20 mouse cellular contexts compared by ENCODE assay signal in genomic region chr4:140405427-140405826, GRCm38 (mm10).
DNase-seq lines count a peak whose midpoint lies in the region; ATAC-seq and TF ChIP-seq lines count a peak whose summit lies in the region.
"Had no signal": no experiment of that assay in that cellular context is flagged by ENCODE, and none has a peak within 500 bp of the region (broad histone marks: within the 10 kb centered on the region; RNA-seq: fewer than 3 reads in every experiment).

No protein-coding gene starts in this region.

- no peak overlapping the region for H3K4me3 ChIP-seq in hindbrain, embryonic 12.5 days
- H3K4me3 ChIP-seq in hindbrain, embryonic 16.5 days (ENCODE audit: low read length), result no peak overlapping the region
- H3K4me3 ChIP-seq in E14TG2a.4 (replicated peaks; ENCODE audit: low read length), result peak overlapping the region; percentile 55
- no peak overlapping the region for H3K4me3 ChIP-seq in embryonic facial prominence, embryonic 10.5 days
- H3K4me3 ChIP-seq in forebrain, postnatal 0 days (ENCODE audit: low read depth, low read length), result no peak overlapping the region
- H3K4me3 ChIP-seq: embryonic facial prominence, embryonic 15.5 days; erythroblast, embryonic 14.5 days; forebrain, embryonic 15.5 days; heart, adult 2 months; heart, embryonic 15.5 days had no signal

- H3K27me3 ChIP-seq in hindbrain, embryonic 12.5 days, result no peaks in the 10 kb centered on the region
- no peaks in the 10 kb centered on the region for H3K27me3 ChIP-seq in hindbrain, embryonic 16.5 days (replicated peaks; ENCODE audit: control insufficient read depth, insufficient read depth, low read length)
- no peaks in the 10 kb centered on the region for H3K27me3 ChIP-seq in E14TG2a.4 (ENCODE audit: insufficient read depth, low read length)
- no peaks in the 10 kb centered on the region for H3K27me3 ChIP-seq in embryonic facial prominence, embryonic 10.5 days (replicated peaks; ENCODE audit: low read depth, poor library complexity, severe bottlenecking)
- no peaks in the 10 kb centered on the region for H3K27me3 ChIP-seq in forebrain, postnatal 0 days (ENCODE audit: insufficient read depth, low read length)
- H3K27me3 ChIP-seq: embryonic facial prominence, embryonic 15.5 days; forebrain, embryonic 15.5 days; heart, embryonic 15.5 days had no signal

- H3K4me1 ChIP-seq in hindbrain, embryonic 12.5 days, result peaks cover 19% of the 10 kb centered on the region
- H3K4me1 ChIP-seq in hindbrain, embryonic 16.5 days (ENCODE audit: control insufficient read depth, insufficient read depth, low read depth, low read length), result no peaks in the 10 kb centered on the region
- peaks cover 89% of the 10 kb centered on the region for H3K4me1 ChIP-seq in E14TG2a.4 (replicated peaks; ENCODE audit: low read depth, low read length)
- peaks cover 24% of the 10 kb centered on the region for H3K4me1 ChIP-seq in embryonic facial prominence, embryonic 10.5 days
- no peaks in the 10 kb centered on the region for H3K4me1 ChIP-seq in forebrain, postnatal 0 days (ENCODE audit: insufficient read depth)
- H3K4me1 ChIP-seq: embryonic facial prominence, embryonic 15.5 days; heart, embryonic 15.5 days had no signal

- H3K27ac ChIP-seq in hindbrain, embryonic 12.5 days, result peak overlapping the region; percentile 81
- no peak overlapping the region for H3K27ac ChIP-seq in hindbrain, embryonic 16.5 days (ENCODE audit: low read depth, low read length)
- H3K27ac ChIP-seq in embryonic facial prominence, embryonic 10.5 days (replicated peaks), result 0 out of 2 replicates have a peak overlapping the region, but pooled peaks have one; percentile 76
- H3K27ac ChIP-seq in forebrain, postnatal 0 days (ENCODE audit: low read depth, low read length), result no peak overlapping the region
- H3K27ac ChIP-seq: embryonic facial prominence, embryonic 15.5 days; forebrain, embryonic 15.5 days; heart, adult 2 months; heart, embryonic 15.5 days; hindbrain, postnatal 0 days had no signal

- no peak overlapping the region for H3K4me2 ChIP-seq in hindbrain, embryonic 12.5 days (replicated peaks)
- no peak overlapping the region for H3K4me2 ChIP-seq in hindbrain, embryonic 16.5 days (ENCODE audit: low read length)
- H3K4me2 ChIP-seq in forebrain, postnatal 0 days (ENCODE audit: low read depth), result no peak overlapping the region
- H3K4me2 ChIP-seq: embryonic facial prominence, embryonic 15.5 days; forebrain, embryonic 15.5 days; heart, embryonic 11.5 days; heart, embryonic 15.5 days had no signal

- H3K9me3 ChIP-seq in hindbrain, embryonic 12.5 days (replicated peaks), result no peaks in the 10 kb centered on the region
- H3K9me3 ChIP-seq in hindbrain, embryonic 16.5 days (ENCODE audit: control insufficient read depth, low read length), result no peaks in the 10 kb centered on the region
- peaks cover 17% of the 10 kb centered on the region for H3K9me3 ChIP-seq in E14TG2a.4 (ENCODE audit: low read length)
- no peaks in the 10 kb centered on the region for H3K9me3 ChIP-seq in embryonic facial prominence, embryonic 10.5 days
- H3K9me3 ChIP-seq in forebrain, postnatal 0 days (ENCODE audit: low read length), result no peaks in the 10 kb centered on the region
- H3K9me3 ChIP-seq: embryonic facial prominence, embryonic 15.5 days; forebrain, embryonic 15.5 days; heart, embryonic 15.5 days had no signal

- H3K9ac ChIP-seq in hindbrain, embryonic 12.5 days, result no peak overlapping the region
- no peak overlapping the region for H3K9ac ChIP-seq in hindbrain, embryonic 16.5 days (ENCODE audit: low read depth, low read length)
- H3K9ac ChIP-seq in forebrain, postnatal 0 days, result no peak overlapping the region
- H3K9ac ChIP-seq: embryonic facial prominence, embryonic 15.5 days; forebrain, embryonic 15.5 days; heart, embryonic 15.5 days had no signal

- DNase-seq in ES-CJ7 (ENCODE audit: low read depth, low spot score), result peak; percentile 36
- DNase-seq in embryonic facial prominence, embryonic 10.5 days (ENCODE audit: low spot score), result no peak
- DNase-seq in forebrain, postnatal 0 days, result no peak
- DNase-seq: adrenal gland, adult 8-10 months; adrenal gland, postnatal 36 days; cerebellum, adult 2 months; cerebellum, postnatal 10 days; gastrocnemius, postnatal 14 days; heart, adult 2 months; heart, postnatal 14 days had no signal

- WGBS in hindbrain, embryonic 12.5 days, result 78% methylated on average over 9 of the region's 9 CpGs
- 79% methylated on average over 9 of the region's 9 CpGs for WGBS in hindbrain, embryonic 16.5 days
- 80% methylated on average over 9 of the region's 9 CpGs for WGBS in embryonic facial prominence, embryonic 10.5 days
- WGBS in forebrain, postnatal 0 days, result 76% methylated on average over 9 of the region's 9 CpGs

- no peak for TF ChIP-seq CTCF in E14TG2a.4 (conservative IDR thresholded peaks at IDR 0.05; ENCODE audit: low read length)
- no peak for TF ChIP-seq CTCF in forebrain, postnatal 0 days (IDR thresholded peaks at IDR 0.05; ENCODE audit: low read depth)

- no peak for ATAC-seq in hindbrain, embryonic 12.5 days (ENCODE audit: low FRiP score)
- no peak for ATAC-seq in hindbrain, embryonic 16.5 days
- no peak for ATAC-seq in forebrain, postnatal 0 days
- ATAC-seq: Patski had no signal

- no peaks in the 10 kb centered on the region for H3K36me3 ChIP-seq in hindbrain, embryonic 12.5 days
- H3K36me3 ChIP-seq in hindbrain, embryonic 16.5 days (ENCODE audit: control insufficient read depth, insufficient read depth, low read length), result no peaks in the 10 kb centered on the region
- no peaks in the 10 kb centered on the region for H3K36me3 ChIP-seq in E14TG2a.4 (ENCODE audit: insufficient read depth, low read length)
- H3K36me3 ChIP-seq in embryonic facial prominence, embryonic 10.5 days (replicated peaks), result no peaks in the 10 kb centered on the region
- H3K36me3 ChIP-seq in forebrain, postnatal 0 days (ENCODE audit: insufficient read depth), result no peaks in the 10 kb centered on the region
- H3K36me3 ChIP-seq: embryonic facial prominence, embryonic 15.5 days; forebrain, embryonic 15.5 days; heart, embryonic 15.5 days had no signal

Comparison
In these comparisons a context has a peak if more than half of its experiments do, and no peak if none do; other contexts are left out.
1. H3K27ac ChIP-seq: peak in hindbrain, embryonic 12.5 days (single experiment) and embryonic facial prominence, embryonic 10.5 days (single experiment); none in hindbrain, embryonic 16.5 days (single experiment) and forebrain, postnatal 0 days (single experiment).